Mouse (Mus musculus): ENCODE results near the gene Bcl7a. TPM values are rescaled to one million over a fixed set of nuclear protein-coding genes. Genes with fewer than 3 reads are reported as not detected.

Gene Bcl7a
- polyA plus RNA-seq, 1 experiment from 2014 or later = 12.1 TPM

DNA sequence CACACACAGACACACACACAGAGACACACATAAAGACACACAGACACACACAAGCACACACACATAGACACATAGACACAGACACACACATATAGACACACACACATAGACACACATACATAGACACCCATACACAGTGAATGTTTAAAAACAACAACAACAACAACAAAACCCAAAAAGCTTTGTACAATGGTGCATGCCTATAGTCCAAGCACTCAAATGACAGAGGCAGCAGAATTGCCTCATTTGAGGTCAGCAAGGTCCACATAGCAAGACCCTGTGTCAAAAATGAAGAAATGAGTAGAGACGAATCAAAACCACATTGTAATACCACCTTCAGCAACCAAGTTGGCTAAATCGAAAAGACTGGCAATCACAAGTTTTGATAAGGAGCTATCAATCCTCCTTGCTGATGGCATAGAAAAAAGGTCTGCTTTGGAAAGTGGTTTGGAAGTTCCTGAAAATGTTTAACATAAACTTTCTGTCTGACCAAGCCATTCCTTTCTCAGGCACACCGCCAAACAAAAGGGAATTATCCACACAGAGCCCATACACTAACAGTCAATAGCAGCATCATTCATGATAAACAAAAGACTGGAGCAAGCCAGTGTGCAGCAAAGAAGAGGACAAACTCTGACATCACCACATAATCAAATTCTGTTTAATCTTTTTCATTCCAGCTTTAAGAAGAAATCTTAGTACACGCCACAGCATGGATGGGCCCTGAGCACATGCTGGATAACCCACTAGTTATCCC, 7.3 kb upstream of the Bcl7a start:
- no peak overlapping the region for H3K27ac ChIP-seq (replicated peaks in 1 of 2; ENCODE audit: control insufficient read depth in 1 of 2, insufficient read depth in 1 of 2, low read depth in 2 of 2, low read length in 2 of 2)
- H3K4me3 ChIP-seq (ENCODE audit: control insufficient read depth in 1 of 2, insufficient read depth in 1 of 2, low read depth in 1 of 2, low read length in 2 of 2) = no peak overlapping the region
- H3K4me2 ChIP-seq (ENCODE audit: low read length) = no peak overlapping the region
- 63% methylated on average over 4 of the region's 4 CpGs for WGBS
- H3K9ac ChIP-seq (ENCODE audit: low read length) = no peak overlapping the region
- H3K4me1 ChIP-seq (ENCODE audit: control insufficient read depth in 2 of 2, insufficient read depth in 2 of 2, low read length in 2 of 2) = no peaks in the 10 kb centered on the region
- no peaks in the 10 kb centered on the region for H3K9me3 ChIP-seq (ENCODE audit: control insufficient read depth, low read length)
- ATAC-seq (ENCODE audit: insufficient number of reproducible peaks, insufficient read depth, low FRiP score, low read depth) = no peak
- H3K27me3 ChIP-seq (ENCODE audit: control insufficient read depth, insufficient read depth, low read length) = no peaks in the 10 kb centered on the region
- H3K36me3 ChIP-seq (ENCODE audit: control insufficient read depth, insufficient read depth, low read length) = no peaks in the 10 kb centered on the region

DNA sequence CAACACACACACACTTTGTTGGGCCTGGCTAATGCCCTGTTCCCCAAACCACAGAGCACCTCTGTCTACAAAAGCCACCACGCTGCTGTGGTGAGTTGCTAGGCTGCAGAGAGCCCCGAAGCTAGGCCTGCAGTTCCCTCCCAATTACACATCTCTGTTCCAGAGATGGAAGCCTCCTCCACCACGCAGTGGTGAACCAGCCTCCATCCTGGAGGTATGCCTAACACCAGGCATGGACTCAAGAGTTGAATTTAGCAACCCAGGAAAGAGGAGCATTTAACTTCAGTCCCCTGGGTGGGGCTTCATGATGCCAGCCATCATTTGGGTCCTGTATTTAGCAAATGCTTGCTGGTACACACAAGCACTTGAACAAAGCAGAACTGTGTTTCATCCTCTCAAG, 5.2 kb upstream of the Bcl7a start:
- H3K4me1 ChIP-seq (ENCODE audit: control insufficient read depth in 2 of 2, insufficient read depth in 2 of 2, low read length in 2 of 2) = peaks cover under 1 to 2% of the 10 kb centered on the region in 2 experiments; a peak in 2 of 4 replicates
- H3K9ac ChIP-seq (ENCODE audit: low read length) = no peak overlapping the region
- no peaks in the 10 kb centered on the region for H3K9me3 ChIP-seq (ENCODE audit: control insufficient read depth, low read length)
- no peak overlapping the region for H3K4me3 ChIP-seq (ENCODE audit: control insufficient read depth in 1 of 2, insufficient read depth in 1 of 2, low read depth in 1 of 2, low read length in 2 of 2)
- H3K36me3 ChIP-seq (ENCODE audit: control insufficient read depth, insufficient read depth, low read length) = no peaks in the 10 kb centered on the region
- 70% methylated on average over 3 of the region's 3 CpGs for WGBS
- no peaks in the 10 kb centered on the region for H3K27me3 ChIP-seq (ENCODE audit: control insufficient read depth, insufficient read depth, low read length)
- no peak overlapping the region for H3K27ac ChIP-seq (replicated peaks in 1 of 2; ENCODE audit: control insufficient read depth in 1 of 2, insufficient read depth in 1 of 2, low read depth in 2 of 2, low read length in 2 of 2)
- no peak for ATAC-seq (ENCODE audit: insufficient number of reproducible peaks, insufficient read depth, low FRiP score, low read depth)
- H3K4me2 ChIP-seq (ENCODE audit: low read length) = no peak overlapping the region

DNA sequence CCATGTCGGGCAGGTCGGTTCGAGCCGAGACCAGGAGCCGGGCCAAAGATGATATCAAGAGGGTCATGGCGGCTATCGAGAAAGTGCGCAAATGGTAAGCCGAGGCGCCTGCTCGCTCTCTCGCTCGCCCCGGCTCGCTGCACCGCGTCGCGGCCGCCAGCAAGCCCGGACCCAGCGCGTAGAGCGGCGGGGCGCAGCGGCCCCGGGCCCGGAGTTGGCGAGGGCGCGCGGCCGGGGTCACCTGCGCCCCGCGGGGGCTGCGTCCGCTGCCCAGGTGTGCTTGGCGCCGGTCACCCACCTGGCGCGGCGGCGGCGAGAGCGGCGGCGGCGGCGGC, 961 bp downstream of the Bcl7a start:
- ATAC-seq (ENCODE audit: insufficient number of reproducible peaks, insufficient read depth, low FRiP score, low read depth) = peak; percentile 17; the same call in 1 of the 2 replicates
- peak overlapping the region; percentile 91 to 99 for H3K4me3 ChIP-seq (ENCODE audit: control insufficient read depth in 1 of 2, insufficient read depth in 1 of 2, low read depth in 1 of 2, low read length in 2 of 2)
- no peaks in the 10 kb centered on the region for H3K9me3 ChIP-seq (ENCODE audit: control insufficient read depth, low read length)

DNA sequence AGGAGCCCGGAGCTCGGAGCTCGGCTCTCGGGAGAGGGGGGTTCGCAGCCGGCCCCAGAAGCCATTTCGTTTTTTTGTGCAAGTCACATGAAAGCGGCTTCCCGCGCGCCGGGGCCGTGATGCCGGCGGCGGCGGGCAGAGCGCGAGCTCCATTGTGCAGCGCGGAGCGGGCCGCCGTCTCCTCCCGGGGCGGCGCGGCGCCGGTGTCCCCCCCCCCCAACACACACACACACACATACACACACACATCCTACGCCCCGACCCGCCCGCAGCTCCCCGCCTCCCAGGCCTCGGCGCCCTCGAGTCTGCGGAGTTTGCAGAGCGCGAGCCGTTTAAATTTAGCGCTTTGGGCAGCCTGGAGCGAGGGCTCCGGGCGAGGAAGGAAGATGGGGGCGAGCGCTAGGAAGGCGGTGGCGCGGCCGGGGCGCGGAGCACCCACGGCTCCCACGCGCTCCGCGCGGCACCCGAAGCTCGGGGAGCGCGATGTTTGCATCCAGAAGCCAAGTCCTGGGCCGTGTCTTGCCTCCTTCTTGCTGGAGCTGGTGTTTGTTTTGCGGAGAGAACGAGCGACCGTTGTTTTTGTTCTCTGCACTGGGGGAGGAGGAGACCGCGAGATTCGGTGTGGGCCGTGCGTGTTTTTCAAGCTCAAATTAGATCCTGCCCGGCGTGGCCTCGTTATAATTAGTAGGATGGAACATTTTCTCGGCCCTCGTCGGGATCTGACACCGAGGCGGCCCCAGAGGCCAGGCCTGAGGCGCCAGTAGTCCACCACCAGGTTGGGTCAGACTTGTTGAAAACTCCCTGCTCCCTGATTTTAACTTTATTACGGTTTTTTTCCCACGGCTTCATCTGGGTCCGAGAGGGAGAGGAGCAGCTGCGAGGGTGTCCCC, 1.6 kb downstream of the Bcl7a start:
- under 1% methylated on average over 66 of the region's 87 CpGs for WGBS
- H3K4me2 ChIP-seq (ENCODE audit: low read length) = peak overlapping the region; percentile 92
- no peaks in the 10 kb centered on the region for H3K9me3 ChIP-seq (ENCODE audit: control insufficient read depth, low read length)
- no peaks in the 10 kb centered on the region for H3K36me3 ChIP-seq (ENCODE audit: control insufficient read depth, insufficient read depth, low read length)
- peak overlapping the region; percentile 96 for H3K9ac ChIP-seq (ENCODE audit: low read length)
- peak overlapping the region; percentile 98 to 99 for H3K27ac ChIP-seq (replicated peaks in 1 of 2; ENCODE audit: control insufficient read depth in 1 of 2, insufficient read depth in 1 of 2, low read depth in 2 of 2, low read length in 2 of 2)
- H3K4me3 ChIP-seq (ENCODE audit: control insufficient read depth in 1 of 2, insufficient read depth in 1 of 2, low read depth in 1 of 2, low read length in 2 of 2) = peak overlapping the region; percentile 91 to 99
- no peaks in the 10 kb centered on the region for H3K27me3 ChIP-seq (ENCODE audit: control insufficient read depth, insufficient read depth, low read length)
- peaks cover 18 to 31% of the 10 kb centered on the region in 2 experiments for H3K4me1 ChIP-seq (ENCODE audit: control insufficient read depth in 2 of 2, insufficient read depth in 2 of 2, low read length in 2 of 2)
- ATAC-seq (ENCODE audit: insufficient number of reproducible peaks, insufficient read depth, low FRiP score, low read depth) = peak; percentile 51

More for the DNA sequence above, 961 bp downstream of the Bcl7a start:
- under 1% methylated on average over 41 of the region's 51 CpGs for WGBS
- H3K27me3 ChIP-seq (ENCODE audit: control insufficient read depth, insufficient read depth, low read length) = no peaks in the 10 kb centered on the region
- H3K9ac ChIP-seq (ENCODE audit: low read length) = peak overlapping the region; percentile 96
- H3K36me3 ChIP-seq (ENCODE audit: control insufficient read depth, insufficient read depth, low read length) = no peaks in the 10 kb centered on the region
- peak overlapping the region; percentile 98 to 99 for H3K27ac ChIP-seq (replicated peaks in 1 of 2; ENCODE audit: control insufficient read depth in 1 of 2, insufficient read depth in 1 of 2, low read depth in 2 of 2, low read length in 2 of 2)
- H3K4me1 ChIP-seq (ENCODE audit: control insufficient read depth in 2 of 2, insufficient read depth in 2 of 2, low read length in 2 of 2) = peaks cover 18 to 28% of the 10 kb centered on the region in 2 experiments
- peak overlapping the region; percentile 92 for H3K4me2 ChIP-seq (ENCODE audit: low read length)

DNA sequence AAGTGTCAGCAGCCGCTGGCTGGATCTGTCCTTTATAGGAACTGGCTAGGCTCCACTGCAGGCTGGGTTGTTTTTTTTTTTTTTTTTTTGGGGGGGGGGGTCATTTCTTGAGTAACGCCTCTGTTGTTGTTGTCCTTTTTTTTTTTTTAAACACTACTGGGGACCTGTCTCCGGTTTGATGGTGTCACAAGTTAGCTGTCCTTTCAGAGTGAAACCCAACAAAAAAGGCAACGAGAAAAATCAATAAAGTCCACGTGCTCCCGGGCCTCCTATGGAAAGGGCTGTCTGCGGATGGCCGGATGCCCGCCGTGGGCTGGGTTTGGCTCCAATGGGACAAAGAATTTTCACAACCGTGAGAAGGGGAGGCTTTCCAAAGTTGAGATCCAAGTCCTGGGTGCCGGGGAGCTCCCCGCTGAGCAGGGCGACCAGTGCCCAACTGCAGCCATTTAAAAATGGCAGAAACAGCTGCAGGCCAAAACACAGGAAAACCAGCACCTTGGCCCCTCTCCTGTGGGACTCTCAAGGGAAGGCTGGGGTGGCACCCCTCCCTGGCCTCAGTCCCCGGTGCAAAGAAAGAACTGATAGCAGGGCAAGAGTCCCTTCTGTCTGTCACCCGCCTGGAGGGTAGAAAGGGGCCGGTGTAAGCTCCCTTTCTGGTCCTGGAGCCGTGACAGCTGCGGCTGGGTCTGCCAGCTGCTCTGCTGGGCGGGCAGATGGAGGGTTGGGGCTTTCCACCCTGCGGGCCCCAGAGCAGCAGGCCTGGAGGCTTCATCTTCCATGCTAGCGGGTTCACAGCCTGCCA, 2.4 kb downstream of the Bcl7a start:
- peak overlapping the region; percentile 98 to 99 for H3K27ac ChIP-seq (replicated peaks in 1 of 2; ENCODE audit: control insufficient read depth in 1 of 2, insufficient read depth in 1 of 2, low read depth in 2 of 2, low read length in 2 of 2)
- no peaks in the 10 kb centered on the region for H3K36me3 ChIP-seq (ENCODE audit: control insufficient read depth, insufficient read depth, low read length)
- H3K4me3 ChIP-seq (ENCODE audit: control insufficient read depth in 1 of 2, insufficient read depth in 1 of 2, low read depth in 1 of 2, low read length in 2 of 2) = peak overlapping the region; percentile 91 to 99
- peak overlapping the region; percentile 92 for H3K4me2 ChIP-seq (ENCODE audit: low read length)
- H3K9ac ChIP-seq (ENCODE audit: low read length) = peak overlapping the region; percentile 96
- 3% methylated on average over 22 of the region's 22 CpGs for WGBS
- no peaks in the 10 kb centered on the region for H3K27me3 ChIP-seq (ENCODE audit: control insufficient read depth, insufficient read depth, low read length)
- ATAC-seq (ENCODE audit: insufficient number of reproducible peaks, insufficient read depth, low FRiP score, low read depth) = peak; percentile 6; the same call in 1 of the 2 replicates
- peaks cover 23 to 39% of the 10 kb centered on the region in 2 experiments for H3K4me1 ChIP-seq (ENCODE audit: control insufficient read depth in 2 of 2, insufficient read depth in 2 of 2, low read length in 2 of 2)
- H3K9me3 ChIP-seq (ENCODE audit: control insufficient read depth, low read length) = no peaks in the 10 kb centered on the region

DNA sequence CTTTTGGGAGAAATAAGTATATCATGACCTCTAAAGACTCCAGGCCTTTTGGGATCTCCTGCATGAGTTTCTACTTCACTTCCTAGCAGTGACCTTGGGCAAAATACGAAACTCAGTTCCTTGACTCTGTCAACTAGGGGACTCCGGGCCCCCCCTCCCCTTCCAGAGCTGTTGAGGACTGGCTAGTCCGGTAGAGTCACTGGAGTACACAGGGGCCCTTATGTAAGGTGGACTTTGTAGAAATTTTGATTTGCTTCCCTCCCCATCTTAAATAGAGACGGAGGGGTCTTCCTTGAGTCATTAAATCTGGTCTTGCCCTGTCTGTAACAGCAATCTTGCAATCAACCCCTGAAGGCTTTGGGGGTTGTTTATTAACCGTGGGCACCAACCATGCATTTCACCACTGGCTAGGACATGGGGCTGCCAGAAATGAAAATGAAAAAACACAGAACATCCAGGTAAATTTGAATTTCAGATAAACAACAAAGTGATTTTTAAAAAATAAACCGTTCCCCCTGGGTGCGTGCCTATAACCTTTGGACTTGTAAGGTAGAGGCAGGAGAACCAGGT, 3.2 kb downstream of the Bcl7a start:
- H3K9ac ChIP-seq (ENCODE audit: low read length) = peak overlapping the region; percentile 96
- H3K27me3 ChIP-seq (ENCODE audit: control insufficient read depth, insufficient read depth, low read length) = no peaks in the 10 kb centered on the region
- H3K4me2 ChIP-seq (ENCODE audit: low read length) = peak overlapping the region; percentile 92
- H3K4me1 ChIP-seq (ENCODE audit: control insufficient read depth in 2 of 2, insufficient read depth in 2 of 2, low read length in 2 of 2) = peaks cover 27 to 40% of the 10 kb centered on the region in 2 experiments
- no peaks in the 10 kb centered on the region for H3K36me3 ChIP-seq (ENCODE audit: control insufficient read depth, insufficient read depth, low read length)
- no peaks in the 10 kb centered on the region for H3K9me3 ChIP-seq (ENCODE audit: control insufficient read depth, low read length)
- H3K27ac ChIP-seq (replicated peaks in 1 of 2; ENCODE audit: control insufficient read depth in 1 of 2, insufficient read depth in 1 of 2, low read depth in 2 of 2, low read length in 2 of 2) = peak overlapping the region; percentile 98 to 99
- peak overlapping the region; percentile 91 to 99 for H3K4me3 ChIP-seq (ENCODE audit: control insufficient read depth in 1 of 2, insufficient read depth in 1 of 2, low read depth in 1 of 2, low read length in 2 of 2)
- WGBS = 73% methylated on average over 7 of the region's 7 CpGs
- ATAC-seq (ENCODE audit: insufficient number of reproducible peaks, insufficient read depth, low FRiP score, low read depth) = no peak

DNA sequence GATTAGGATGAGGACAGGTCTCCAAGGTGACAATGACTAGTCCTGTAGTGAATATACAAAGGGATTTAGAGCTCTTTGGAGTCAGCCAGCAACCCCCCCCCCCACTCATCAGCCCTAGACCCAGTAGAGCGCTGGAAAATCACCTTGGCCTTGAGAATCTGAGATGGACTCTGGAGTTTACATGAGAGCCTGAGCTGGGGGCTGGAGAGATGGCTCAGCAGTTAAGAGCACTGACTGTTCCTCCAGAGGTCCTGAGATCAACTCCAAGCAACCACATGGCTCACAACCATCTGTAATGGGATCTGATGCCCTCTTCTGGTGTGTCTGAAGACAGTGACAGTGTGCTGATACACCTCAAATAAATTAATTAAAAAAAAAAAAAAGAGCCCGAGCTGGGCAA, 4.4 kb downstream of the Bcl7a start:
- no peak overlapping the region for H3K27ac ChIP-seq (replicated peaks in 1 of 2; ENCODE audit: control insufficient read depth in 1 of 2, insufficient read depth in 1 of 2, low read depth in 2 of 2, low read length in 2 of 2)
- no peak overlapping the region for H3K9ac ChIP-seq (ENCODE audit: low read length)
- H3K4me1 ChIP-seq (ENCODE audit: control insufficient read depth in 2 of 2, insufficient read depth in 2 of 2, low read length in 2 of 2) = peaks cover 30 to 42% of the 10 kb centered on the region in 2 experiments
- H3K4me3 ChIP-seq (ENCODE audit: control insufficient read depth in 1 of 2, insufficient read depth in 1 of 2, low read depth in 1 of 2, low read length in 2 of 2) = no peak overlapping the region
- H3K36me3 ChIP-seq (ENCODE audit: control insufficient read depth, insufficient read depth, low read length) = no peaks in the 10 kb centered on the region
- ATAC-seq (ENCODE audit: insufficient number of reproducible peaks, insufficient read depth, low FRiP score, low read depth) = no peak
- H3K4me2 ChIP-seq (ENCODE audit: low read length) = no peak overlapping the region
- no peaks in the 10 kb centered on the region for H3K27me3 ChIP-seq (ENCODE audit: control insufficient read depth, insufficient read depth, low read length)
- H3K9me3 ChIP-seq (ENCODE audit: control insufficient read depth, low read length) = no peaks in the 10 kb centered on the region
- 87% methylated on average over 2 of the region's 2 CpGs for WGBS
